Mouse (Mus musculus): ENCODE results near the gene Crybg1. TPM values are rescaled to one million over a fixed set of nuclear protein-coding genes. Genes with fewer than 3 reads are reported as not detected.

The Crybg1 gene
- polyA plus RNA-seq, 1 experiment from 2014 or later = 2.9 TPM

DNA sequence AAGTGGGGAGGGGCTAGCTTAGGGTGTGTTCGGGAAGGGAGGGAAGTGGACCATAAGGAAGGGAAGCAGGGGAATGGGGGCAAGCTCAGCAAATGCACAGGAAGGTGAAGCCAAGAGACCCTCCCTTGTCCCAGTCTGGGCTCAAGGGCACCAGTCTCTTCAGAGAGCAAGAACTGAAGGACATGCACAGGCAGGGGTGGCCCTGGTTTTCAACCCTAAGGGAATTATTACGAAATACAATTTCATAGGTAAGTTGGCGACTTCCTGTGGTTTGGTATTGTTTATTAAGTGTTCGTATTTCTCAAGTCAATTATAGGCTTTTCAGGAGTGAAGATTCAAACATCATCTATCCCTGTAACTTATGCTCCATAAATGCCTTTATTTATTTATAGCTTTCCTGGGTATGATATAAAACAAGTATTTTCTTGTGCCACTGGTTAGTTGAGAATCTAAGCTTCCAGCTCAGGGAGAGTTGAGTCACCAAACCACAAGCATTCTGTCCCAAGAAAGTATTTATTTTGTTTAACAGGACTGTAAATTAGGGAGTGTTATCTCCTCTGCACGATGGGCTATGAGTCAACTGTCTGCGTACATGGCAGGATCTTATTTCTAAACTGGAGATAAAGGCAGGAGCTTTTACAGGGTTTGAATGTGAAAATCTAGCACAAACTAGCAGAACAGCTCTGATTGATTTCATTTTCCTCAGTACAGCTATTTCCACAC is 69.7 kb downstream of the Crybg1 start:
- H3K4me2 ChIP-seq = no peak overlapping the region
- H3K4me1 ChIP-seq = no peaks in the 10 kb centered on the region
- WGBS = 64% methylated on average over 6 of the region's 6 CpGs
- H3K9me3 ChIP-seq (replicated peaks) = no peaks in the 10 kb centered on the region
- no peak overlapping the region for H3K4me3 ChIP-seq (replicated peaks)
- H3K27me3 ChIP-seq = no peaks in the 10 kb centered on the region
- H3K9ac ChIP-seq = no peak overlapping the region
- ATAC-seq (replicated peaks; ENCODE audit: low FRiP score) = no peak
- no peaks in the 10 kb centered on the region for H3K36me3 ChIP-seq
- no peak overlapping the region for H3K27ac ChIP-seq

DNA sequence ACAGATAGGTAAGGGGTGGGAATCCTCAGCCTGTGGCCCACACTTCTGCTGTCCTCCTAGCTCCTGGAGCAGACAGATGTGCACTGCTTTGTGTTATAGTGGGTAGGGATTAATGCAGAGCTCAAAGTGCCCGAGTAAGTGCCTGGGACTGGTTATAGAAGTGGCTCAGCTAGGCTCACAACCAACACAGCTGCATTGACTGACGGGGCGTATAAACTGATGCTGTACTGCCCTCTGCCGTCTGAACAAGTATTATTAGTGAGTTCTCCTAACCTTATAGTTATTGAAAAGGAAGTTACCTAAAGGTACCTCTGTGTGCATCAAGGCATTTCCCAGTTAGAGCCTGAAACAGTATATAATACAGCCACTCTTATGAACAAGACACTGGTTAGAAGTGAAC is 77.6 kb downstream of the Crybg1 start:
- no peaks in the 10 kb centered on the region for H3K27me3 ChIP-seq
- peak; percentile 52; the same call in 1 of the 2 replicates for ATAC-seq (replicated peaks; ENCODE audit: low FRiP score)
- no peaks in the 10 kb centered on the region for H3K36me3 ChIP-seq
- H3K4me2 ChIP-seq = no peak overlapping the region
- H3K4me3 ChIP-seq (replicated peaks) = no peak overlapping the region
- H3K4me1 ChIP-seq = no peaks in the 10 kb centered on the region
- no peak overlapping the region for H3K9ac ChIP-seq
- 8% methylated on average over 4 of the region's 4 CpGs for WGBS
- H3K9me3 ChIP-seq (replicated peaks) = no peaks in the 10 kb centered on the region
- no peak overlapping the region for H3K27ac ChIP-seq

DNA sequence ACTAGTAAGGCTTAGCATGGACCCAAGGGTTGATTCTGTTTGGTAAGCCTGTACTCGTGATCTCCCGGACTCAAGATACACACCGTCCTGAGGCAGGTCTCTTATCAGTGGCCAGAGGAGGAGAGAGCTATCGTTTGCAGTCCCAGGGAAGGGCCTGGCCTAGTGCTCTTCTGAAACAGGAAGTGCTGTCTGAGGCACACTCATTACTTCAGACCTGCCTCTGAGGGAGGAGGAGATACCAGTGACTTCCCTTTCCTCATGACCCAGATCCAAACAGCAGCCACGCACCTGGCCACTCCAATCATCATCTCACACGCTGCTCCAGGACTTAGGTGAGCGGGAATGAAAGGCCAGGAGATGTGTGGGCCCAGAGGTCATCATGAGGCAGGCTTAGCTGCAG is 79.5 kb downstream of the Crybg1 start:
- ATAC-seq (replicated peaks; ENCODE audit: low FRiP score) = no peak
- Histone ChIP-seq H3K9me3 (replicated peaks) (no peaks in the 10 kb centered on the region), H3K36me3 (no peaks in the 10 kb centered on the region), H3K27ac (no peak overlapping the region), H3K27me3 (no peaks in the 10 kb centered on the region), H3K4me3 (replicated peaks) (no peak overlapping the region), H3K9ac (no peak overlapping the region), H3K4me2 (no peak overlapping the region), H3K4me1 (no peaks in the 10 kb centered on the region)
- WGBS = 76% methylated on average over 7 of the region's 7 CpGs

DNA sequence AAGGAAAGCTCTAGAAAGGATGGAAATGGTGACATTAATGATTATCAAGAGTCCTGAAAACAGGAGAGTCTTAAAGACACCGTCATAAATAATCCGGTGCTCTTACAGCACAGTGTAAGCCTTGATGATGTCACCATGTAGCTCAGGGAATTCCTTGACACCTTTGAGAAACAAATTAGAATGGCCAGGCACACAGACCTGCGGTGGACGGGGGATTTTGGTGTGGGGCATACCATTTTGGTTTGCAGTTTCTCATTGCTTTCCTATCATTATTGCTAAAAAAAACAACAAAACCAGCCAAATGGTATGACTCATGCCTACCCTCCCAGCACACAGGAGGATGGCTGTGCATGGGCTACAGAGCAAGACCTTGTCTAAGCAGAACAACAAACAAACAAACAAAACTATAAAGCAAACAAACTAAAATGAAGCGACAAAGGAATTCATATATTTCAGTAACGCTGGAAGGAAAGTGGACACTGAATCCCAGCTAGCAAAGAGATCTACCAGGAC is 82.7 kb downstream of the Crybg1 start:
- H3K4me2 ChIP-seq = no peak overlapping the region
- H3K9ac ChIP-seq = no peak overlapping the region
- no peaks in the 10 kb centered on the region for H3K4me1 ChIP-seq
- no peak overlapping the region for H3K27ac ChIP-seq
- no peaks in the 10 kb centered on the region for H3K9me3 ChIP-seq (replicated peaks)
- 85% methylated on average over 6 of the region's 6 CpGs for WGBS
- H3K27me3 ChIP-seq = no peaks in the 10 kb centered on the region
- ATAC-seq (replicated peaks; ENCODE audit: low FRiP score) = no peak
- H3K36me3 ChIP-seq = no peaks in the 10 kb centered on the region
- H3K4me3 ChIP-seq (replicated peaks) = no peak overlapping the region

DNA sequence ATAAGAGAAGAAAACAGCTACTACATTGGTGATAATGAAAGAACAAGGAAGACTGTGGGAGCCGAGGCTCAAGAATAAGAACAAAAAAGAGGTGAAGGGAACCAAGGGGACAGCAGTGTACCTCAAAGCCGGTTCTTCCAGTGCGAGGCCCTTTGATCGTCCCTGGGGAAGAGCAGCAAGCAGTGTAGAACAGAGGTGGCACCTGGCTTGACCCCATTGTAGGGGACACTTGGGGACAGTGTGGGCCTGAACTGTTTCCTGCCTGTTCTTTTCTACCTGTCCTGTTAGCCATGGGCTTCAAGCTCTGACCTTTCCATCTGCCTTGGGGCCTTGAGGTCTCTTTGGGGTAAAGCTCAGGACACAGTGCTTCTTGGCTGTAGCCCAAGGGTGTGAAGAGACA is 85.7 kb downstream of the Crybg1 start:
- Histone ChIP-seq H3K4me2 (no peak overlapping the region), H3K4me3 (replicated peaks) (no peak overlapping the region), H3K36me3 (no peaks in the 10 kb centered on the region), H3K4me1 (no peaks in the 10 kb centered on the region), H3K9ac (no peak overlapping the region), H3K27me3 (no peaks in the 10 kb centered on the region), H3K27ac (no peak overlapping the region), H3K9me3 (replicated peaks) (no peaks in the 10 kb centered on the region)
- no peak for ATAC-seq (replicated peaks; ENCODE audit: low FRiP score)
- WGBS = 82% methylated on average over 4 of the region's 4 CpGs

DNA sequence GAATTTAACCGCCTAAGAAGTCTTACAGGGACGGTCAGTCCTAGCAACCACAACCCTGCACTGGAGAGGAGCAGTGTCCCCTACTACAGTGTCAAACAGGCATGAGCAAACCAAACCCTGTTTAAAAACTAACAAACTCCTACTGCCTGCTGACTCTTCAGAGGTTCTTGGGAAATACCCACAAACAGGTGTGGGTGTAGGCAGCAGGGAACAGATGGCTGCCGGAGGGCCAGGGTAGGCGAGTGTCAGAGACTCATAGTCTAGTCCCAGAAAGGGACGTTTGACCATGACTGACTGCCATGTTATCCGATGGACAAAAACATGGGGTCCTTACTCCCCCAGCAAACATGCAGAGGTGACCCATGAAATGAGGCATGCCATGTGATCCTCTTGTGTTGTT is 97.7 kb downstream of the Crybg1 start:
- Histone ChIP-seq H3K36me3 (no peaks in the 10 kb centered on the region), H3K9ac (no peak overlapping the region), H3K9me3 (replicated peaks) (no peaks in the 10 kb centered on the region), H3K4me3 (replicated peaks) (no peak overlapping the region), H3K4me1 (no peaks in the 10 kb centered on the region), H3K4me2 (no peak overlapping the region), H3K27ac (no peak overlapping the region), H3K27me3 (no peaks in the 10 kb centered on the region)
- ATAC-seq (replicated peaks; ENCODE audit: low FRiP score) = no peak
- WGBS = 89% methylated on average over 6 of the region's 6 CpGs

DNA sequence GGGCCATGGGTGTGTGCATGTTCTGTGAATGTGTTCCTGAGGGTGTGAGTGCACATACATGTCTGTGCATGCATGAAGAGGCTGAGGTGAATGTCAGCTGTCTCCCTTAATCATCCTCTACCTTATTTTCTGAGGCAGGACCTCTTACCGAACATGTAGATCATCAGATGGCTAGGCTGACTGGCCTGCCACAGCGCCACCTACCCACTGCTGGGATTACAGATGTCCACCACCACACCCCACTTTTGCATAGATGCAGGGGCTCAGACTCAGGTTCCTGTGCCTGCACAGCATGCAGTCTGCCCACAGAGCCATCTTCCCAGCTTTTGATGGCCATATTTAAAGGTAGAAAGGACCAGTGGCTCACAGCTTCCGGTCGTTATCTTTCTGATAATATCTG is 103.9 kb downstream of the Crybg1 start:
- 76% methylated on average over 4 of the region's 4 CpGs for WGBS
- Histone ChIP-seq H3K4me1 (no peaks in the 10 kb centered on the region), H3K4me3 (replicated peaks) (no peak overlapping the region)

DNA sequence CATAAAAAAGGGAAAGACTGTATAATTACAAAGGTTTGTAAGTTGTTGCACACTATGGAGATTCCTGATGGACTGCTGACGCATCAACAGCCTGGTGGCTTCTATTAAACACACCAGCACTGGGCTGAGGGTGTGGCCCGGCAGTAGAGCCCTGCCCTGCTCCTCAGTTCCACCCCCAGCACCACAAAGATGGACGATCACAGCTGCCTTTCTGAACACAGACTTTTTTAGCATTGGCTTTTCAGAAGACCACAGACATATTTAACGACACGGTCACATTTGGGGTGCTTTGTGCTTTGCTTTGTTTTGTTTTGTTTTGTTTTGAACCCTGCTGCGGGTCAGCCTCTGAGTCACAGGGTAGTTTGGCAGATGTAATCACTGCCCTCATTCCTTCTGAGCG is 105.0 kb downstream of the Crybg1 start:
- WGBS = 68% methylated on average over 7 of the region's 7 CpGs
- H3K27me3 ChIP-seq = no peaks in the 10 kb centered on the region
- H3K27ac ChIP-seq = no peak overlapping the region
- no peaks in the 10 kb centered on the region for H3K36me3 ChIP-seq
- no peak overlapping the region for H3K4me3 ChIP-seq (replicated peaks)
- ATAC-seq (replicated peaks; ENCODE audit: low FRiP score) = no peak
- no peak overlapping the region for H3K4me2 ChIP-seq
- no peak overlapping the region for H3K9ac ChIP-seq
- no peaks in the 10 kb centered on the region for H3K9me3 ChIP-seq (replicated peaks)
- no peaks in the 10 kb centered on the region for H3K4me1 ChIP-seq

More for the DNA sequence above, 103.9 kb downstream of the Crybg1 start:
- no peak overlapping the region for H3K9ac ChIP-seq
- no peak overlapping the region for H3K27ac ChIP-seq
- H3K9me3 ChIP-seq (replicated peaks) = no peaks in the 10 kb centered on the region
- H3K27me3 ChIP-seq = no peaks in the 10 kb centered on the region
- no peaks in the 10 kb centered on the region for H3K36me3 ChIP-seq
- no peak overlapping the region for H3K4me2 ChIP-seq
- ATAC-seq (replicated peaks; ENCODE audit: low FRiP score) = no peak

DNA sequence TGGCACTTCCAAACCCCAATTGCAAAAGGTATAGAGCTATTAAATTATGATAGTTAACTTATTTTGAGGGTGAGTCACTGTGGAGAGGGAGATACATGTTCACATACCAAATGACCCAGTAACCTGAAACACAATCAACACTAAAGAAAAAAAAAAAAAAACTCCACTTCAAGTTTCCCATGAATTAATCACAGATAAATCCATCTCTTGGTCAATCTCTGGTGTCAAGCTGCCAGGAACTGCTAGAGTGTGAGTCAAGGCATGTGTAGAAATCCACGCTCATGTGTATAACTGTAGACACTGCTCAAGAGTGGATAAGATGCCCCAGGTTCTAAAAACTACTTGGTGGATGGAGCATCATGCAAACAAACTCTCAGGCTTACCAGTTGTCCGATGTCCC is 109.5 kb downstream of the Crybg1 start:
- H3K4me3 ChIP-seq (replicated peaks) = no peak overlapping the region
- no peak for ATAC-seq (replicated peaks; ENCODE audit: low FRiP score)
- H3K36me3 ChIP-seq = no peaks in the 10 kb centered on the region
- H3K27ac ChIP-seq = no peak overlapping the region
- no peak overlapping the region for H3K9ac ChIP-seq
- 0 out of 2 replicates have a peak, but pooled peaks cover 3% of the 10 kb centered on the region for H3K4me1 ChIP-seq
- H3K27me3 ChIP-seq = no peaks in the 10 kb centered on the region
- WGBS = 93% methylated on average over 2 of the region's 2 CpGs
- H3K4me2 ChIP-seq = no peak overlapping the region
- H3K9me3 ChIP-seq (replicated peaks) = no peaks in the 10 kb centered on the region

DNA sequence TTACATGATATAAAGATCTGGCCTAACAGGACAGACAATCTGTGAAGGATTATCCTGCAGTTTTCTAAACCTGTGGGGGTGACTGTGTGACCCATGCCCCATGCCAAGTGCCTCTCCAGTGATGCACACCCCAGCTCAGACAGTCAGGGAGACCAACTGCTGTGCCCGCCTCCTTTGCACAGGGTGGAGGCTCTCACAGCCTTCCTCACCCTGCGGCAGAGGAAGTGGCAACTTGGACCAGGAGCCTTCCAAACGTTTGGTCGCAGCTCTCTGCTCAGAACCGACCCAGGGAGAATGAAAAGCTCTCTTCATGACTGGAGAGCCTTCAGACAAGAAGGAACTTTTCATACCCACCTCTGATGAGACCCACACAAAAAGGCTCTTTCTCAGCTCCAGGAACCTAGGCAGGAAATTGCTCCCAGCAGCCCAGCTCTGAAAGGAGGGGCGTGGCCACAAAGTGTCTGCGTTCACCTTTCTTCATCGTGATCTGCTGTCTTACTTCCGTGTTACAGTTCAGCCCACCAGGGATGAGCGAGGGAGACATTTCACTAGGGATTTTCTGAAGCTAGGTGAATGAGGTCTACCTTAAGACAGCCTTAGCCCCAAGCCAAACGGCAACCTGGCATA is 110.6 kb downstream of the Crybg1 start:
- H3K4me3 ChIP-seq (replicated peaks) = 0 out of 2 replicates have a peak overlapping the region, but pooled peaks have one; percentile 4
- no peak for ATAC-seq (replicated peaks; ENCODE audit: low FRiP score)
- no peak overlapping the region for H3K27ac ChIP-seq

DNA sequence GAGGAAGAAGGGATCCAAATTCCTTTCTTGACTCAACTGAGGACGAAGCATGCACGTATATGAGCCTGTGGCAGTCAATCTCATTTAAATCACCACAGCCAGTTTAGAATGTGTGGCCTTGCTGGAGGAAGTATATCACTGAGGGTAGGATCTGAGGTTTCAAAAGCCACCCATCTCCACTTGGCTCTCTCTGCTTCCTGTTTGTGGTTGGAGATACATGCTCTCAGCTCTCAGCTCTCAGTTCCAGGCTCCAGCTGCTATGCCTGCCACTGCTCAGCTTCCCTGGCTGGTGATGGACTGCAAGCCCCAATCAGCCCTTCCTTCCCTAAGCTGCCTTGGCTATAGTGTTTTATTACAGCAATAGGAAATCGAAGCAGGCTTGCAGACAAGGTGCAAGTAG is 119.1 kb downstream of the Crybg1 start:
- WGBS = 68% methylated on average over 3 of the region's 3 CpGs
- Histone ChIP-seq H3K4me1 (0 out of 2 replicates have a peak, but pooled peaks cover 3% of the 10 kb centered on the region), H3K9me3 (replicated peaks) (no peaks in the 10 kb centered on the region), H3K4me2 (no peak overlapping the region), H3K9ac (no peak overlapping the region), H3K27me3 (no peaks in the 10 kb centered on the region), H3K27ac (no peak overlapping the region), H3K4me3 (replicated peaks) (no peak overlapping the region), H3K36me3 (no peaks in the 10 kb centered on the region)
- ATAC-seq (replicated peaks; ENCODE audit: low FRiP score) = no peak

More for the DNA sequence above, 110.6 kb downstream of the Crybg1 start:
- 32% methylated on average over 11 of the region's 11 CpGs for WGBS
- Histone ChIP-seq H3K36me3 (no peaks in the 10 kb centered on the region), H3K4me2 (peak overlapping the region; percentile 27; the same call in 1 of the 2 replicates), H3K27me3 (no peaks in the 10 kb centered on the region), H3K9ac (no peak overlapping the region), H3K9me3 (replicated peaks) (no peaks in the 10 kb centered on the region), H3K4me1 (0 out of 2 replicates have a peak, but pooled peaks cover 3% of the 10 kb centered on the region)

DNA sequence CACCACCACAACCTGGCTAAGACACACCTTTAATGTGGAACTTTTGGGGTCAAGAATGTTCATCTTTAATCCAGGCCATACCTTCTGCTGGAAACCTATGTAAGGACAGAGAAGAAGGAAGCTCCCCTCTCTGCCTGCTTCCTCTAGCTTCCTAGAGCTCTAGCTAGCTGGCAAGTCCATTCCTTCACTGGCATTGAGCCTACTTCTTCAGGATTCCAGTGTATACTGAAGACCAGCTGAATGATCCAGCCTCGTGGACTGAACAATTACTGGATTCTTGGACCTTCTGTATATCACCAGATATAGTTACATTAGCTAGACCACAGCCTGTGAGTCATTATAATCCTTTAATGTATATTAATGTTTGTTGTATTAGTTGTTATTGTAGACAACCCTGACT is 121.4 kb downstream of the Crybg1 start:
- Histone ChIP-seq H3K36me3 (no peaks in the 10 kb centered on the region), H3K4me2 (no peak overlapping the region), H3K27me3 (no peaks in the 10 kb centered on the region), H3K4me3 (replicated peaks) (no peak overlapping the region), H3K9ac (no peak overlapping the region), H3K9me3 (replicated peaks) (no peaks in the 10 kb centered on the region), H3K27ac (no peak overlapping the region), H3K4me1 (0 out of 2 replicates have a peak, but pooled peaks cover 4% of the 10 kb centered on the region)
- 54% methylated on average over 1 of the region's 1 CpGs for WGBS
- no peak for ATAC-seq (replicated peaks; ENCODE audit: low FRiP score)
